Mouse (Mus musculus): ENCODE measurements around the gene Ust. TPM values are rescaled to one million over a fixed set of nuclear protein-coding genes. Genes with fewer than 3 reads are reported as not detected.

Ust gene
- total RNA-seq, 2 experiments from 2014 or later, result 1.1 to 1.6 TPM

- DNase-seq, result no peak
- intact Hi-C loops (cut with DNase I), result no loop called here
Measured at GRCm38 (mm10) chr10:8339645-8340428, 178.8 kb downstream of the Ust start.

- intact Hi-C loops (cut with DNase I), result no loop called here
- no peak for DNase-seq
Measured at GRCm38 (mm10) chr10:8336601-8337000, 182.0 kb downstream of the Ust start.

GRCm38 (mm10) chr10:8330958-8331357 lies 187.7 kb downstream of the Ust start:
- no peak for DNase-seq
- intact Hi-C loops (cut with DNase I), result no loop called here

- intact Hi-C loops (cut with DNase I), result no loop called here
- DNase-seq, result no peak
Measured at GRCm38 (mm10) chr10:8330006-8330405, 188.6 kb downstream of the Ust start.

- peak in 1 of 2 experiments; percentile 57 for DNase-seq
- intact Hi-C loops (cut with DNase I), result loop anchor here (5.0 kb wide), 2 partner anchors 194 to 394 kb away; partner anchors contain the start of gene Ust
Measured at GRCm38 (mm10) chr10:8323304-8323765, 195.3 kb downstream of the Ust start.

- intact Hi-C loops (cut with DNase I), result loop anchor here (5.0 kb wide), 2 partner anchors 197 to 397 kb away; partner anchors contain the start of gene Ust
Measured at GRCm38 (mm10) chr10:8320771-8321170, 197.9 kb downstream of the Ust start.

GRCm38 (mm10) chr10:8309435-8309834 lies 209.2 kb downstream of the Ust start:
- intact Hi-C loops (cut with DNase I), result no loop called here
- no peak for DNase-seq

More at GRCm38 (mm10) chr10:8320771-8321170, 197.9 kb downstream of the Ust start:
- no peak for DNase-seq

- intact Hi-C loops (cut with DNase I), result no loop called here
Measured at GRCm38 (mm10) chr10:8304211-8304610, 214.4 kb downstream of the Ust start.

GRCm38 (mm10) chr10:8299166-8299565 lies 219.5 kb downstream of the Ust start:
- no peak for DNase-seq
- intact Hi-C loops (cut with DNase I), result no loop called here

More at GRCm38 (mm10) chr10:8304211-8304610, 214.4 kb downstream of the Ust start:
- DNase-seq, result no peak

- DNase-seq, result no peak
Measured at GRCm38 (mm10) chr10:8297214-8297613, 221.4 kb downstream of the Ust start.

GRCm38 (mm10) chr10:8290661-8291060 lies 228.0 kb downstream of the Ust start:
- no peak for DNase-seq

More at GRCm38 (mm10) chr10:8297214-8297613, 221.4 kb downstream of the Ust start:
- intact Hi-C loops (cut with DNase I), result no loop called here

GRCm38 (mm10) chr10:8287350-8287791 lies 231.3 kb downstream of the Ust start:
- intact Hi-C loops (cut with DNase I), result no loop called here
- DNase-seq, result peak; percentile 50 to 59

More at GRCm38 (mm10) chr10:8290661-8291060, 228.0 kb downstream of the Ust start:
- intact Hi-C loops (cut with DNase I), result no loop called here

- intact Hi-C loops (cut with DNase I), result no loop called here
- no peak for DNase-seq
Measured at GRCm38 (mm10) chr10:8283991-8284390, 234.6 kb downstream of the Ust start.

GRCm38 (mm10) chr10:8277094-8277493 lies 241.5 kb downstream of the Ust start:
- intact Hi-C loops (cut with DNase I), result no loop called here
- no peak for DNase-seq

GRCm38 (mm10) chr10:8269681-8270080 lies 248.9 kb downstream of the Ust start:
- intact Hi-C loops (cut with DNase I), result no loop called here
- DNase-seq, result no peak

- DNase-seq, result no peak
- intact Hi-C loops (cut with DNase I), result no loop called here
Measured at GRCm38 (mm10) chr10:8259716-8260115, 258.9 kb downstream of the Ust start.

GRCm38 (mm10) chr10:8250005-8250404 lies 268.6 kb downstream of the Ust start:
- intact Hi-C loops (cut with DNase I), result no loop called here
- no peak for DNase-seq

- intact Hi-C loops (cut with DNase I), result no loop called here
Measured at GRCm38 (mm10) chr10:8242336-8242735, 276.3 kb downstream of the Ust start.

GRCm38 (mm10) chr10:8240703-8241102 lies 277.9 kb downstream of the Ust start:
- DNase-seq, result no peak
- intact Hi-C loops (cut with DNase I), result no loop called here

More at GRCm38 (mm10) chr10:8242336-8242735, 276.3 kb downstream of the Ust start:
- peak in 1 of 2 experiments; percentile 41 for DNase-seq

GRCm38 (mm10) chr10:8240242-8240641 lies 278.4 kb downstream of the Ust start:
- peak in 1 of 2 experiments; percentile 69 for DNase-seq
- intact Hi-C loops (cut with DNase I), result no loop called here

- intact Hi-C loops (cut with DNase I), result loop anchor here (5.0 kb wide), 1 partner anchor 425 kb away; no protein-coding TSS in a partner anchor
- no peak for DNase-seq
Measured at GRCm38 (mm10) chr10:8236780-8237571, 281.6 kb downstream of the Ust start.

Measured in gastrocnemius, postnatal 36 days (tissue).